Mouse (Mus musculus) intestine, embryonic 16.5 days (tissue): ENCODE measurements around the gene Gcm2. TPM values are rescaled to one million over a fixed set of nuclear protein-coding genes. Genes with fewer than 3 reads are reported as not detected.

Experiments
- ATAC-seq: fragments of 200-750 bp; cut with Nextera tagmentation; 2 replicates; pipeline ENCODE4 v1.8.0; 2017; ENCODE audit warnings: moderate TSS enrichment, moderate library complexity
- H3K27ac ChIP-seq: fragments of 300-500 bp; sonication (generic); 2 replicates; pipeline ENCODE4 v1.5.1; 2014; ENCODE audit warnings: mild to moderate bottlenecking, low read length
- H3K27me3 ChIP-seq: fragments of 300-500 bp; sonication (generic); replicated peaks from 2 replicates; pipeline ENCODE4 v1.6.1; 2014; ENCODE audit warnings: low read length, control low read depth, mixed read lengths; ENCODE audit not compliant: control insufficient read depth, insufficient read depth
- H3K36me3 ChIP-seq: fragments of 300-500 bp; sonication (generic); 2 replicates; pipeline ENCODE4 v1.6.1; 2014; ENCODE audit warnings: low read length, control low read depth; ENCODE audit not compliant: control insufficient read depth, insufficient read depth
- H3K4me1 ChIP-seq: fragments of 300-500 bp; sonication (generic); 2 replicates; pipeline ENCODE4 v1.6.1; 2014; ENCODE audit warnings: low read length, control low read depth, mixed read lengths; ENCODE audit not compliant: control insufficient read depth, insufficient read depth
- H3K4me2 ChIP-seq: fragments of 300-500 bp; sonication (generic); 2 replicates; pipeline ENCODE4 v1.6.1; 2014; ENCODE audit warnings: low read depth, low read length, control low read depth
- H3K4me3 ChIP-seq: fragments of 300-500 bp; sonication (generic); 2 replicates; pipeline ENCODE4 v1.5.1; 2014; ENCODE audit warnings: mild to moderate bottlenecking, low read length
- H3K9ac ChIP-seq: fragments of 300-500 bp; sonication (generic); 2 replicates; pipeline ENCODE4 v1.6.1; 2014; ENCODE audit warnings: low read depth, low read length
- H3K9me3 ChIP-seq: fragments of 300-500 bp; sonication (generic); 2 replicates; pipeline ENCODE4 v1.6.1; 2016; ENCODE audit warnings: low read length, control low read depth; ENCODE audit not compliant: control insufficient read depth
- WGBS: fragments of 180-500 bp; shearing (Covaris S2); extraction: QIAGEN DNeasy Blood & Tissue Kit; methylation state at CpG from one replicate; pipeline ENCODE4 v1.1.7; 2014; 5-methylcytosine and 5-hydroxymethylcytosine counted together
- polyA plus RNA-seq: library from polyadenylated mRNA; unstranded; fragments of >200 nt; fragmentation: Nextera tagmentation; extraction: Ambion mirVana; gene quantifications from 2 replicates; pipeline ENCODE4 v1.2.1, GENCODE M21; 2015

The Gcm2 gene
- polyA plus RNA-seq, 1 experiment from 2014 or later = not detected

- no peak overlapping the region for H3K9ac ChIP-seq
- H3K36me3 ChIP-seq = no peaks in the 10 kb centered on the region
- no peaks in the 10 kb centered on the region for H3K27me3 ChIP-seq
- no peaks in the 10 kb centered on the region for H3K9me3 ChIP-seq
- no peak for ATAC-seq
- no peak overlapping the region for H3K4me2 ChIP-seq
- no peaks in the 10 kb centered on the region for H3K4me1 ChIP-seq
- no peak overlapping the region for H3K27ac ChIP-seq
- WGBS = 33% methylated on average over 9 of the region's 9 CpGs
- no peak overlapping the region for H3K4me3 ChIP-seq
These were observed 8.5 kb upstream of the Gcm2 start for GRCm38 (mm10) chr13:41119152-41119945.

DNA sequence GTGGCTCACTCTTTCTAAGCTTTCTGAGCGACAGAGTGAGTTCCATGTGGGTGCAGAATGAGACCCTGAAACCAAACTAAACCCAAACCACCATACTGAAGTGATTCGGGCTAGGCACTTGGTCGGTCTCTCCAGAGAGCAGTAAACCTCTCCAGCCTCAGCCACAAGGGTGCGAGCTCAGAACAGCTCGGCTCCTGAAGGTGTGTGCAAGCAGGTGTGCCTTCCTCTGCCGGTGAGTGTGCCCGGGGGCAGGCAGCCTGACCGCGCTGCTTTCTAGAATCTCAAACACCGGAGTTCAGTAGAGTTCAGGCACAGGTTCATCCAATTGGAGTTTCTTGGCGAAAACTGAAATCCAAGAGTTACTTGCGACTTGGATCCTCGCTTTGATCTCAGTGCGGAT, 3.1 kb upstream of the Gcm2 start, which contains the start of gene Sycp2l:
Sycp2l (plus strand) TSS at position 368 of the 400 bp plus-strand sequence.
- WGBS = 31% methylated on average over 14 of the region's 14 CpGs
- H3K4me3 ChIP-seq = peak within 1 kb of the TSS; percentile 38
- peak; percentile 81 for ATAC-seq

GRCm38 (mm10) chr13:41105541-41105940, 5.3 kb downstream of the Gcm2 start:
- no peaks in the 10 kb centered on the region for H3K27me3 ChIP-seq
- H3K4me2 ChIP-seq = no peak overlapping the region
- no peaks in the 10 kb centered on the region for H3K9me3 ChIP-seq
- no peak for ATAC-seq
- H3K4me3 ChIP-seq = no peak overlapping the region
- no peaks in the 10 kb centered on the region for H3K4me1 ChIP-seq
- WGBS = 91% methylated on average over 13 of the region's 13 CpGs
- H3K36me3 ChIP-seq = no peaks in the 10 kb centered on the region
- H3K9ac ChIP-seq = no peak overlapping the region
- H3K27ac ChIP-seq = no peak overlapping the region

More for the DNA sequence above, 3.1 kb upstream of the Gcm2 start, which contains the start of gene Sycp2l:
- peak within 1 kb of the TSS; percentile 58 for H3K4me2 ChIP-seq
- H3K4me1 ChIP-seq = no peaks in the 10 kb centered on the region
- H3K9me3 ChIP-seq = no peaks in the 10 kb centered on the region
- H3K9ac ChIP-seq = peak within 1 kb of the TSS; percentile 49
- H3K27ac ChIP-seq = no peak within 1 kb of the TSS
- no peaks in the 10 kb centered on the region for H3K27me3 ChIP-seq
- H3K36me3 ChIP-seq = no peaks in the 10 kb centered on the region

GRCm38 (mm10) chr13:41103841-41104525, 6.9 kb downstream of the Gcm2 start:
- Histone ChIP-seq H3K27ac (no peak overlapping the region), H3K4me1 (no peaks in the 10 kb centered on the region), H3K9me3 (no peaks in the 10 kb centered on the region), H3K4me2 (no peak overlapping the region), H3K9ac (no peak overlapping the region), H3K4me3 (no peak overlapping the region), H3K36me3 (no peaks in the 10 kb centered on the region), H3K27me3 (no peaks in the 10 kb centered on the region)
- no peak for ATAC-seq
- WGBS = 71% methylated on average over 12 of the region's 12 CpGs

GRCm38 (mm10) chr13:41100031-41100430, 10.8 kb downstream of the Gcm2 start:
- H3K9ac ChIP-seq = no peak overlapping the region
- no peak overlapping the region for H3K27ac ChIP-seq
- no peaks in the 10 kb centered on the region for H3K27me3 ChIP-seq
- no peaks in the 10 kb centered on the region for H3K4me1 ChIP-seq
- 94% methylated on average over 2 of the region's 2 CpGs for WGBS
- H3K4me2 ChIP-seq = no peak overlapping the region
- H3K9me3 ChIP-seq = no peaks in the 10 kb centered on the region
- no peak overlapping the region for H3K4me3 ChIP-seq
- no peak for ATAC-seq
- no peaks in the 10 kb centered on the region for H3K36me3 ChIP-seq

- Histone ChIP-seq H3K27ac (no peak overlapping the region), H3K4me1 (no peaks in the 10 kb centered on the region), H3K27me3 (no peaks in the 10 kb centered on the region), H3K4me2 (no peak overlapping the region), H3K9me3 (no peaks in the 10 kb centered on the region), H3K9ac (no peak overlapping the region), H3K36me3 (no peaks in the 10 kb centered on the region), H3K4me3 (no peak overlapping the region)
- 83% methylated on average over 15 of the region's 15 CpGs for WGBS
- no peak for ATAC-seq
These were observed 12.5 kb downstream of the Gcm2 start for GRCm38 (mm10) chr13:41098325-41098724.

- Histone ChIP-seq H3K4me3 (no peak overlapping the region), H3K27ac (no peak overlapping the region), H3K36me3 (no peaks in the 10 kb centered on the region), H3K9me3 (no peaks in the 10 kb centered on the region), H3K4me2 (0 out of 2 replicates have a peak overlapping the region, but pooled peaks have one; percentile 16), H3K9ac (no peak overlapping the region), H3K27me3 (no peaks in the 10 kb centered on the region), H3K4me1 (no peaks in the 10 kb centered on the region)
- no peak for ATAC-seq
- 53% methylated on average over 16 of the region's 16 CpGs for WGBS
These were observed 13.3 kb downstream of the Gcm2 start for GRCm38 (mm10) chr13:41097324-41098058.

GRCm38 (mm10) chr13:41094160-41094559, 16.7 kb downstream of the Gcm2 start:
- Histone ChIP-seq H3K4me3 (no peak overlapping the region), H3K36me3 (no peaks in the 10 kb centered on the region), H3K9me3 (no peaks in the 10 kb centered on the region), H3K9ac (no peak overlapping the region), H3K27ac (no peak overlapping the region), H3K4me1 (no peaks in the 10 kb centered on the region), H3K27me3 (no peaks in the 10 kb centered on the region), H3K4me2 (no peak overlapping the region)
- 79% methylated on average over 10 of the region's 10 CpGs for WGBS
- ATAC-seq = no peak

DNA sequence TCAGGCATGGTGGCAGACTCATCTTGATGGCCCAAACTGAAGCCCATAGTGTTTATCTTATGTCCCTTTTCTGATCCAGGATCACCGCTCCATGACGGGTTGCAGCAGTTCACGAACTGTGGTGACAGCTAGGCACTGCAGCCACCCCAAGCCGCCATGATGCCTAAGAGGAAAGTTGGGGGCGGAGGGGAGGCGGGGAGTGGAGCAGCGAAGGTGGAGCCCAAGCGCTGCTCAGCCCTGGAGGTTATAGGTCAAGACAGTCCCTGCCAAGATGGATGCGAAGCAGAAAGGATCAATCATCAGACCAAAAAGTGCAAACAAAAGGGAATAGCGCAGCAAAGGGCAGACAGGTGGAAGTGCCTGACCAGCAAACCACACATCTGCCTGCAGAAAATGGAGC, 19.6 kb downstream of the Gcm2 start:
- H3K9ac ChIP-seq = no peak overlapping the region
- H3K27ac ChIP-seq = no peak overlapping the region
- H3K9me3 ChIP-seq = no peaks in the 10 kb centered on the region
- ATAC-seq = no peak
- H3K4me2 ChIP-seq = no peak overlapping the region
- H3K4me1 ChIP-seq = no peaks in the 10 kb centered on the region
- WGBS = 27% methylated on average over 10 of the region's 10 CpGs
- no peaks in the 10 kb centered on the region for H3K36me3 ChIP-seq
- no peaks in the 10 kb centered on the region for H3K27me3 ChIP-seq
- H3K4me3 ChIP-seq = no peak overlapping the region
